Mouse (Mus musculus) brain, embryonic 14.5 days (tissue): Measurements from ENCODE around the gene Dennd5b.

ENCODE experiments used
- CTCF ChIP-seq: fragments of 200-500 bp; IDR thresholded peaks from 2 replicates; pipeline ENCODE4 v1.5.1; 2012; ENCODE audit warnings: inconsistent platforms, mild to moderate bottlenecking, moderate library complexity, borderline replicate concordance; ENCODE audit not compliant: insufficient read depth, insufficient read length; ENCODE audit errors: extremely low read depth
- POLR2A ChIP-seq: fragments of 200-500 bp; IDR thresholded peaks from 2 replicates; pipeline ENCODE4 v1.6.1; 2012; ENCODE audit warnings: mild to moderate bottlenecking, inconsistent platforms, borderline replicate concordance; ENCODE audit not compliant: poor library complexity, insufficient read depth, insufficient read length, severe bottlenecking; ENCODE audit errors: extremely low read depth

- TF ChIP-seq CTCF (no peak), POLR2A (no peak)
Measured at GRCm38 (mm10) chr6:148942406-148942805, 159.1 kb downstream of the Dennd5b start.
